Mouse (Mus musculus) liver, embryonic 11.5 days (tissue): ENCODE measurements around the gene Ctdspl. TPM values are rescaled to one million over a fixed set of nuclear protein-coding genes. Genes with fewer than 3 reads are reported as not detected.

Experiments used
- ATAC-seq: fragments of 200-750 bp; cut with Nextera tagmentation; replicated peaks from 2 replicates; pipeline ENCODE4 v1.8.0; 2017; ENCODE audit warnings: moderate number of reproducible peaks, mild to moderate bottlenecking, moderate TSS enrichment, moderate library complexity; ENCODE audit not compliant: low FRiP score
- DNase-seq: peaks from one replicate; pipeline ENCODE4 v3.0.0-alpha.2; 2017; ENCODE audit warnings: low spot score
- H3K27ac ChIP-seq: fragments of 300-500 bp; sonication (generic); 2 replicates; pipeline ENCODE4 v1.5.1; 2014; ENCODE audit warnings: mild to moderate bottlenecking, low read depth, low read length, control low read depth
- H3K27me3 ChIP-seq: fragments of 300-500 bp; sonication (generic); replicated peaks from 2 replicates; pipeline ENCODE4 v1.6.1; 2014; ENCODE audit warnings: low read length, mixed read lengths; ENCODE audit not compliant: control insufficient read depth, insufficient read depth
- H3K36me3 ChIP-seq: fragments of 300-500 bp; sonication (generic); 2 replicates; pipeline ENCODE4 v1.6.1; 2014; ENCODE audit warnings: mild to moderate bottlenecking, low read length, moderate library complexity, mixed read lengths; ENCODE audit not compliant: control insufficient read depth, insufficient read depth
- H3K4me1 ChIP-seq: fragments of 300-500 bp; sonication (generic); replicated peaks from 2 replicates; pipeline ENCODE4 v1.6.1; 2014; ENCODE audit warnings: low read length, mixed read lengths; ENCODE audit not compliant: control insufficient read depth, insufficient read depth
- H3K4me2 ChIP-seq: fragments of 300-500 bp; sonication (generic); 2 replicates; pipeline ENCODE4 v1.6.1; 2014; ENCODE audit warnings: mild to moderate bottlenecking, control low read depth, moderate library complexity
- H3K4me3 ChIP-seq: fragments of 300-500 bp; sonication (generic); 2 replicates; pipeline ENCODE4 v1.5.1; 2014; ENCODE audit warnings: low read depth, low read length, control low read depth
- H3K9ac ChIP-seq: fragments of 300-500 bp; sonication (generic); 2 replicates; pipeline ENCODE4 v1.6.1; 2014; ENCODE audit warnings: low read depth, low read length, control low read depth
- H3K9me3 ChIP-seq: fragments of 300-500 bp; sonication (generic); 2 replicates; pipeline ENCODE4 v1.6.1; 2016; ENCODE audit warnings: low read length, inconsistent platforms, mixed read lengths; ENCODE audit not compliant: control insufficient read depth
- WGBS: fragments of 180-500 bp; shearing (Covaris S2); extraction: QIAGEN DNeasy Blood & Tissue Kit; methylation state at CpG from one replicate; pipeline ENCODE4 v1.1.7; 2014; 5-methylcytosine and 5-hydroxymethylcytosine counted together
- polyA plus RNA-seq: library from polyadenylated mRNA; unstranded; fragments of >200 nt; fragmentation: Nextera tagmentation; extraction: Ambion mirVana; gene quantifications from 2 replicates; pipeline ENCODE4 v1.2.1, GENCODE M21; 2014

Gene Ctdspl
- polyA plus RNA-seq, 1 experiment from 2014 or later = 8.2 TPM

GRCm38 (mm10) chr9:119082039-119082438 is 155.8 kb downstream of the Ctdspl start:
- Histone ChIP-seq H3K27me3 (no peaks in the 10 kb centered on the region), H3K4me2 (no peak overlapping the region), H3K27ac (peak overlapping the region; percentile 13; the same call in 1 of the 2 replicates), H3K36me3 (no peaks in the 10 kb centered on the region; the same call in 1 of the 2 replicates), H3K9ac (peak overlapping the region; percentile 0; the same call in 1 of the 2 replicates), H3K9me3 (no peaks in the 10 kb centered on the region), H3K4me1 (peaks cover 4% of the 10 kb centered on the region), H3K4me3 (no peak overlapping the region)
- WGBS = 46% methylated on average over 8 of the region's 8 CpGs
- no peak for ATAC-seq
- DNase-seq = no peak

DNA sequence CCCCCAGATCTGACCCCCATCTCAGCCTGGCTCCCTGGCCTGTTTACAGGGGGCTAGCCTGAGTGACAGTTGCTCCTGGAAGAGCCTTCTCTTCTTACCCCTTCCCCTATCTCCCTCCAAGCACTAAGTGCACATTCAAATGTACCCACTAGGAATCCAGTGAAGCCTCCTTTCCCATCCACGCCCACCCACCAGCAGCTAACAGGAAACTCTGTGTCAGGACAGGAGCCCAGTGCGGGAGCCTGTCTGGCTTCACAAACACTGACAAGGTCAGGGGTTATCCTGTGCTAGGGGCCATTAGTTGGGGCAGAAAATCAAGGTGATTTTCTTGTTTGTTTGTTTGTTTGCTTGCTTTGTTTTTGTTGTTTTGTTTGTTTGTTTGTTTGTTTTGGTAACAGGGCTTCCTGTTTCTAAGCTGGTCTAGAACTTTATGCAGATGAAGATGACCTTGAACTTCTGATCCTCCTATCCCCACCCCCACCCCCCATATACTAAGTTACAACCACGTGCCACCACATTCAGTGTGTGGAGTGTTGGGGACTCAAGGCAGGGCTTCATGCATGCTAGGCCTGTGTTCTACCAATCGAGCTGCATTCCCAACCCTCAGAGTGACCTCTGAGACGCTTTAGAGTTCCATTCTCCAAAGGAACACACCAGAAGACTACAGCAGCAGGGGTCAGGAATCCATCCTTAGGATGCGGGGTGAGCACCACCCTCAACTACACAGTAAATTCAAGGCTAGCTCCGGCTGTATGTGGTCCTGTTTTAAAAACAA is 156.6 kb downstream of the Ctdspl start:
- H3K4me3 ChIP-seq = no peak overlapping the region
- H3K27me3 ChIP-seq = no peaks in the 10 kb centered on the region
- no peak for ATAC-seq
- 69% methylated on average over 7 of the region's 7 CpGs for WGBS
- H3K36me3 ChIP-seq = no peaks in the 10 kb centered on the region; the same call in 1 of the 2 replicates
- H3K4me1 ChIP-seq = peaks cover 6% of the 10 kb centered on the region
- H3K4me2 ChIP-seq = no peak overlapping the region
- H3K9me3 ChIP-seq = no peaks in the 10 kb centered on the region
- H3K9ac ChIP-seq = no peak overlapping the region
- DNase-seq = no peak
- H3K27ac ChIP-seq = peak overlapping the region; percentile 13; the same call in 1 of the 2 replicates

DNA sequence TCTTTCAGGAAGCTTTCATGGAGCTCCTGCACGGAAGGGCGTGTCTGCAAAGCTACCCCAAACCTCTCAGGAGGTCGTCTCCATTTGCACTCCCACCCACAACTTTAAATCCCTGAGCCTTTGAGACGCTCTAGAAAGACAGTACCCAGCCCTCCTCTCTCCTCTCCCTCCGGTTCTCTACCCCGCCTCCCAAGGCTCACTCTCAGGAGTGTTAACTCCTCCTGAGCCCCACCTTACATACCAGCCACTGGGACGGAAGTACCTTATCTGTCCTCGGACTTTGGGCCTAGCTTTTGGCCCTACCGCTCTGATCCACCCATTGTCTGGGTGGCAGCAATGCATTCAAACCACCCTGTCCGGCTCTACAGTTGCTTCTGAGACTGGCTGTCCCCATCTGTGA is 157.7 kb downstream of the Ctdspl start:
- no peaks in the 10 kb centered on the region for H3K27me3 ChIP-seq
- ATAC-seq (no peak), DNase-seq (no peak)
- H3K27ac ChIP-seq = no peak overlapping the region
- peaks cover 9% of the 10 kb centered on the region for H3K4me1 ChIP-seq
- no peak overlapping the region for H3K4me2 ChIP-seq
- no peak overlapping the region for H3K4me3 ChIP-seq
- 64% methylated on average over 10 of the region's 10 CpGs for WGBS
- H3K36me3 ChIP-seq = no peaks in the 10 kb centered on the region
- no peaks in the 10 kb centered on the region for H3K9me3 ChIP-seq
- H3K9ac ChIP-seq = no peak overlapping the region

DNA sequence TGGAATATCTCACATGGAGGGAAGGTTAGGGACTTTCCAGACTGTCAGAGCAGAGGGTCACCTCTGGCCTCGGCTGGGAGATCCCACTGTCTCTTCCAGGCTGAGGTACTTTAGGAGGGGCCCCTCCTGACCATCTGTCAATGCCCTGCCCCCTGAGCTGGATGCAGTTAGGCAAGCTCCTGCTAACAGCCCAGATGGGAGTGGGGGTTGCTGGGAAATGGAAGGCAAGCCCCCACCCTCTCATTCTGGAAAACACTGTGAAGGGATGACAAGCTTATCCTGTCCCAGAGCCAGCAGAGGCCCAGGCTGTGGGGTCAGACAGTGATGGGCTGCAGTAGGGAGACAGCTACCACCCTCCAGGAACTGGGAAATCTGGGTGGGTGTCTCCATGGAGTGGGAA is 160.2 kb downstream of the Ctdspl start:
- 31% methylated on average over 1 of the region's 1 CpGs for WGBS
- H3K4me2 ChIP-seq = no peak overlapping the region
- H3K4me1 ChIP-seq = peaks cover 9% of the 10 kb centered on the region
- no peak overlapping the region for H3K9ac ChIP-seq
- H3K27ac ChIP-seq = no peak overlapping the region
- H3K27me3 ChIP-seq = peaks cover 7% of the 10 kb centered on the region
- no peaks in the 10 kb centered on the region for H3K36me3 ChIP-seq
- H3K4me3 ChIP-seq = no peak overlapping the region
- no peaks in the 10 kb centered on the region for H3K9me3 ChIP-seq
- ATAC-seq (no peak), DNase-seq (no peak)

DNA sequence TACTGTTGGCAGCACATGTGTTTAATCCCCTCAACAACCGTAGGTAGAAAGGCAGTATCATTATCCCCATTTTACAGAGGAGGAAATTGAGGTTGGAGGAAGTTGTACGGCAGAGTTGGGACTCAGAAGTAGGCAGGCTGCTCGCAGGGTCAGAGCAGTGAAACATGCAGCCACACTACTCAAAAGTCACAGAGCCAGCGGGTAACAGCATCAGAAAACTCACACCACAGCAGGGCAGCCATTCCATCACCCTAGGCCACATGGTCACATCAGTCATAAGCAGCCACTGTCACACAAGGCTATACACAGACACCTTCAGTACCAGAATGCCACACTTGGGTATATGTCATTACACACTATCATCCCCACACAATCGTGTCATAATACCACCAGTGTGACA is 161.1 kb downstream of the Ctdspl start:
- Histone ChIP-seq H3K4me2 (peak overlapping the region; percentile 73; the same call in 1 of the 2 replicates), H3K27ac (no peak overlapping the region), H3K9ac (no peak overlapping the region), H3K9me3 (no peaks in the 10 kb centered on the region), H3K4me3 (no peak overlapping the region), H3K4me1 (peaks cover 9% of the 10 kb centered on the region), H3K27me3 (peaks cover 16% of the 10 kb centered on the region), H3K36me3 (no peaks in the 10 kb centered on the region)
- no peak; the same call in 1 of the 2 replicates for ATAC-seq
- 75% methylated on average over 5 of the region's 5 CpGs for WGBS
- no peak for DNase-seq

- DNase-seq = peak; percentile 88
- 1% methylated on average over 24 of the region's 24 CpGs for WGBS
- peaks cover 5% of the 10 kb centered on the region for H3K4me1 ChIP-seq
- H3K4me3 ChIP-seq = peak overlapping the region; percentile 46
- H3K9me3 ChIP-seq = no peaks in the 10 kb centered on the region
- H3K4me2 ChIP-seq = peak overlapping the region; percentile 73
- 0 out of 2 replicates have a peak overlapping the region, but pooled peaks have one; percentile 25 for H3K9ac ChIP-seq
- ATAC-seq = peak; percentile 78
- peaks cover 26% of the 10 kb centered on the region for H3K27me3 ChIP-seq
- no peaks in the 10 kb centered on the region for H3K36me3 ChIP-seq
- H3K27ac ChIP-seq = no peak overlapping the region; the same call in 1 of the 2 replicates
Measured at GRCm38 (mm10) chr9:119088148-119088801, 162.0 kb downstream of the Ctdspl start.

GRCm38 (mm10) chr9:119089437-119089836 is 163.2 kb downstream of the Ctdspl start:
- no peaks in the 10 kb centered on the region for H3K36me3 ChIP-seq
- peaks cover 5% of the 10 kb centered on the region for H3K4me1 ChIP-seq
- no peak overlapping the region for H3K9ac ChIP-seq
- H3K27ac ChIP-seq = no peak overlapping the region
- ATAC-seq (no peak), DNase-seq (no peak)
- no peak overlapping the region for H3K4me3 ChIP-seq
- H3K4me2 ChIP-seq = no peak overlapping the region
- WGBS = 84% methylated on average over 7 of the region's 7 CpGs
- H3K9me3 ChIP-seq = no peaks in the 10 kb centered on the region
- H3K27me3 ChIP-seq = peaks cover 37% of the 10 kb centered on the region

DNA sequence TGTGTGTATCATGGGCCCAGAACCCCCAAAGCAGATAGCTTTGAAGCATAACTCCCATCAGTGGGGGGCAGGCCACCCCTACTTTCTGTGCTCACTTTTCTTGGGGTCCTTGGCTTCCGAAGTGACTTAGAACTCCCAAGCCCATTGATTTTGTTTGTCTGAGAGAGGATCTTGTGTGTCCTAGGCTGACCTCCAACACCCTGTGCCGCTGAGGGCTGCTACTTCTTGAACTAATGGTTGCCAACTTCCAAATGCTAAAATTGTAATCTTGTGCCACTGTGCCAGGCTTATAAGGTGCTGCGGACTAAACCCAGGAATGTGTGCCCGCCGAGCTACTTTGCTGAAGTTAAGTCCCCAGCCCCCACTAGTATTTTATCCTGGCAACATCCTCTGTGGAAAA is 164.2 kb downstream of the Ctdspl start:
- peaks cover 46% of the 10 kb centered on the region for H3K27me3 ChIP-seq
- no peak overlapping the region for H3K27ac ChIP-seq
- WGBS = 90% methylated on average over 5 of the region's 5 CpGs
- no peaks in the 10 kb centered on the region for H3K36me3 ChIP-seq
- ATAC-seq = no peak
- no peaks in the 10 kb centered on the region for H3K9me3 ChIP-seq
- no peak for DNase-seq
- H3K4me2 ChIP-seq = no peak overlapping the region
- H3K4me1 ChIP-seq = peaks cover 5% of the 10 kb centered on the region
- H3K9ac ChIP-seq = no peak overlapping the region
- H3K4me3 ChIP-seq = no peak overlapping the region
